Mouse (Mus musculus) midbrain, embryonic 11.5 days (tissue): ENCODE results near the gene Pi4ka. TPM values are rescaled to one million over a fixed set of nuclear protein-coding genes. Genes with fewer than 3 reads are reported as not detected.
A peak's percentile ranks its signal among the peaks of the same experiment; 100 is the strongest.

ENCODE experiments used
- ATAC-seq: fragments of 200-750 bp; cut with Nextera tagmentation; 2 replicates; pipeline ENCODE4 v1.8.0; 2017; ENCODE audit warnings: moderate TSS enrichment, moderate library complexity; ENCODE audit not compliant: low FRiP score
- DNase-seq: peaks from one replicate; pipeline ENCODE4 v3.0.0; 2015; ENCODE audit warnings: low spot score; ENCODE audit errors: missing footprints
- H3K27ac ChIP-seq: fragments of 300-500 bp; sonication (generic); 2 replicates; pipeline ENCODE4 v1.5.1; 2014; ENCODE audit warnings: low read depth, low read length
- H3K27me3 ChIP-seq: fragments of 300-500 bp; sonication (generic); 2 replicates; pipeline ENCODE4 v1.6.1; 2014; ENCODE audit warnings: mild to moderate bottlenecking, low read length, moderate library complexity, mixed read lengths; ENCODE audit not compliant: control insufficient read depth, insufficient read depth
- H3K36me3 ChIP-seq: fragments of 300-500 bp; sonication (generic); 2 replicates; pipeline ENCODE4 v1.6.1; 2014; ENCODE audit warnings: mild to moderate bottlenecking, low read length, moderate library complexity, mixed read lengths; ENCODE audit not compliant: control insufficient read depth, insufficient read depth
- H3K4me1 ChIP-seq: fragments of 300-500 bp; sonication (generic); 2 replicates; pipeline ENCODE4 v1.6.1; 2014; ENCODE audit warnings: low read length; ENCODE audit not compliant: control insufficient read depth, insufficient read depth
- H3K4me2 ChIP-seq: fragments of 300-500 bp; sonication (generic); 2 replicates; pipeline ENCODE4 v1.6.1; 2014; ENCODE audit warnings: mild to moderate bottlenecking, moderate library complexity
- H3K4me3 ChIP-seq: fragments of 300-500 bp; sonication (generic); 2 replicates; pipeline ENCODE4 v1.5.1; 2014; ENCODE audit warnings: low read depth, low read length
- H3K9ac ChIP-seq: fragments of 300-500 bp; sonication (generic); 2 replicates; pipeline ENCODE4 v1.6.1; 2014; ENCODE audit warnings: low read length
- H3K9me3 ChIP-seq: fragments of 300-500 bp; sonication (generic); 2 replicates; pipeline ENCODE4 v1.6.1; 2016; ENCODE audit warnings: low read length; ENCODE audit not compliant: control insufficient read depth
- WGBS: fragments of 180-500 bp; shearing (Covaris S2); extraction: QIAGEN DNeasy Blood & Tissue Kit; methylation state at CpG from one replicate; pipeline ENCODE4 v1.1.7; 2014; 5-methylcytosine and 5-hydroxymethylcytosine counted together
- polyA plus RNA-seq: library from polyadenylated mRNA; unstranded; fragments of >200 nt; fragmentation: Nextera tagmentation; extraction: Ambion mirVana; gene quantifications from 2 replicates; pipeline ENCODE4 v1.2.1, GENCODE M21; 2014

Gene Pi4ka
- polyA plus RNA-seq, 1 experiment from 2014 or later: 40.1 TPM

DNA sequence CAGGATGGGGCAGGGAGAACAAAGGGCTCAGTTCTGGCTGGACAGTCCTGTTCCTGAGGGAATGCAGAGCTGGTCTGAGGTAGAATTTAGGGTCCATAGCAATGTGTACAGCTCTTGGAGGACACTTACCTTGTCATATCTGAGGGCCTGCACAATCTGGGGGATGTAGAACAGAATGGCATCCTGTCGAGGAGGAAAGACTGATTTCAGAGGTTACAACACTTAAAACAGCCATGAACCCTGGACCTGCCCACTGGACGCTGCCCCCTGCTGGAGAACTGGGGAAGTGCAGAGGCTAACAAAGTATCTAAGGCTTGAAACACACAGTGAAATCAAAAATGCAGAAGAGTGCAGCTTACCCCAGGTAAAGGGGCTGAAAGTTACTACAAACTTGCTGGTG is 113.4 kb downstream of the Pi4ka start:
- Histone ChIP-seq H3K36me3 (peaks cover 12% of the 10 kb centered on the region; the same call in 1 of the 2 replicates), H3K27me3 (no peaks in the 10 kb centered on the region), H3K9me3 (no peaks in the 10 kb centered on the region), H3K27ac (no peak overlapping the region), H3K9ac (no peak overlapping the region), H3K4me1 (no peaks in the 10 kb centered on the region), H3K4me3 (no peak overlapping the region), H3K4me2 (no peak overlapping the region)
- DNase-seq (peak; percentile 98), ATAC-seq (peak; percentile 55)
- WGBS: 6% methylated on average over 2 of the region's 2 CpGs

DNA sequence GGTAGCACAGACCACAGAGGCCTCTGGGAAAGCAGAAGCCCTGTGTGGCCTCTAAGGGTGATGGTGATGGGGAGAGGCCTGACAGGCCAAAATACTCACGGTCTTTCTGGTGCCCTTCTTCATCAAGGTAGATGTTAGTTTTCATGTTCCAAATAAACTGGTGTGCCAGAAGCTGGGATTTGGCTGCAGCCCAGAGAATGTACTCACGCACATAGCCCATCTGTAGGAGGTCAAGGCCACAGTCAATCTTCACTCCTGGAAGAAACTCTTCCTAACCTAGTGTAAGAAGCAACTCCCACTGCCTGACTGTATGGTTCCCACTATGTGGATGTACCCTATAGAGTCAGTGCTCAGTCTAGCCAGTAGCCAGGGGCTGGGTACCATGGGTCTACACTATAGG is 115.1 kb downstream of the Pi4ka start:
- no peak overlapping the region for H3K9ac ChIP-seq

DNA sequence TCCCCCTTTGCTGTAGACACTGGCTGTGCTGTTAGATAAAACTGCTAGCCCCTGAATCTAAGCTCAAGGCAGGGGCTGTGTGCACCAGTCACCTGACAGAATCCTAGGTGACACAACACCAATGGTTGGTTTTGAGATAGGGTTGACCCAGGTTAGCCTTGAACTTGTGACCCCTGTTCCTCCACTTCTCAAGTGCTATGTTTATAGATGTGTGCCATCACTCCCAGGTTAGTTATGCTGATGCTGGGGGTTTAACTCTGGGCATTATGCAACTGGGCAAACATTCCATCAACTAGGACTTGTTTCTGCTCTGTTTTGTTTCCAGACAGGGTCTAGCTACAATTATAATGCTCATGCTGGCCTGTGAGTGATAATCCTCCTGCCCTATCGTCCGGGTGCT is 119.0 kb downstream of the Pi4ka start:
- H3K36me3 ChIP-seq: peaks cover 3% of the 10 kb centered on the region; the same call in 1 of the 2 replicates
- H3K9me3 ChIP-seq: no peaks in the 10 kb centered on the region
- 87% methylated on average over 2 of the region's 2 CpGs for WGBS
- no peak overlapping the region for H3K9ac ChIP-seq
- ATAC-seq: no peak
- no peak for DNase-seq
- no peak overlapping the region for H3K27ac ChIP-seq
- no peaks in the 10 kb centered on the region for H3K4me1 ChIP-seq
- H3K4me3 ChIP-seq: no peak overlapping the region
- no peak overlapping the region for H3K4me2 ChIP-seq
- H3K27me3 ChIP-seq: no peaks in the 10 kb centered on the region

More for the DNA sequence above, 115.1 kb downstream of the Pi4ka start:
- peaks cover 9% of the 10 kb centered on the region; the same call in 1 of the 2 replicates for H3K36me3 ChIP-seq
- no peak overlapping the region for H3K27ac ChIP-seq
- 95% methylated on average over 2 of the region's 2 CpGs for WGBS
- no peaks in the 10 kb centered on the region for H3K4me1 ChIP-seq
- H3K4me2 ChIP-seq: no peak overlapping the region
- ATAC-seq (no peak), DNase-seq (no peak)
- H3K4me3 ChIP-seq: no peak overlapping the region
- no peaks in the 10 kb centered on the region for H3K9me3 ChIP-seq
- H3K27me3 ChIP-seq: no peaks in the 10 kb centered on the region

- WGBS: 92% methylated on average over 6 of the region's 6 CpGs
- no peaks in the 10 kb centered on the region for H3K9me3 ChIP-seq
Observed at GRCm38 (mm10) chr16:17283151-17283550, 123.0 kb downstream of the Pi4ka start.

DNA sequence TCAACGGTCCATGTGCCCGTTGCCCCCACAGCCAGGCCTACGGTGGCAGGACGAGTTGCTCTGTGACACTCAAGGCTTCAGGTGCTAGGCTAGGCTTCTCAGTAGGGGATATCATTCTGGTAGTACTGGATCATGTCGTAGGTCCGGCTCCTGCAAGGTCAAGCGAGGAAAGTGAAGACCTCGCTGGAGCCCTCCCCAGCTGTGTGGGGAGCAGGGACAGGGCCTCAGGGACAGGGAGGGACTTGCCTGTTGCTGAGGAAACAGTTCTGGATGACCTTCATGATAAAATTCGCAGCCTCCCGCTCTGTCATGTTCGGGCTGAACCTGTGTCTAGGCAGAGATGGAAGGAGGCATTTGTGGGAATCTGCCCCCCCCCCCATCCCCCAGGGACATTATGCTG is 125.6 kb downstream of the Pi4ka start:
- WGBS: 91% methylated on average over 11 of the region's 11 CpGs
- no peak overlapping the region for H3K4me3 ChIP-seq
- peaks cover 29% of the 10 kb centered on the region for H3K27me3 ChIP-seq
- H3K9ac ChIP-seq: no peak overlapping the region
- DNase-seq: no peak
- H3K4me2 ChIP-seq: no peak overlapping the region
- no peak for ATAC-seq
- H3K9me3 ChIP-seq: no peaks in the 10 kb centered on the region
- H3K36me3 ChIP-seq: 0 out of 2 replicates have a peak, but pooled peaks cover 2% of the 10 kb centered on the region
- H3K27ac ChIP-seq: no peak overlapping the region
- peaks cover 14% of the 10 kb centered on the region for H3K4me1 ChIP-seq

More at GRCm38 (mm10) chr16:17283151-17283550, 123.0 kb downstream of the Pi4ka start:
- Histone ChIP-seq H3K27ac (no peak overlapping the region), H3K36me3 (peaks cover 5% of the 10 kb centered on the region; the same call in 1 of the 2 replicates), H3K4me2 (no peak overlapping the region), H3K9ac (no peak overlapping the region), H3K27me3 (peaks cover 12% of the 10 kb centered on the region), H3K4me1 (no peaks in the 10 kb centered on the region), H3K4me3 (no peak overlapping the region)
- DNase-seq (no peak), ATAC-seq (no peak)

- no peak overlapping the region for H3K27ac ChIP-seq
- ATAC-seq (peak; percentile 45; the same call in 1 of the 2 replicates), DNase-seq (peak; percentile 92)
- H3K9ac ChIP-seq: 0 out of 2 replicates have a peak overlapping the region, but pooled peaks have one; percentile 9
- H3K36me3 ChIP-seq: 0 out of 2 replicates have a peak, but pooled peaks cover 2% of the 10 kb centered on the region
- no peaks in the 10 kb centered on the region for H3K9me3 ChIP-seq
- peaks cover 29% of the 10 kb centered on the region for H3K27me3 ChIP-seq
- H3K4me3 ChIP-seq: peak overlapping the region; percentile 51
- 3% methylated on average over 59 of the region's 61 CpGs for WGBS
- peak overlapping the region; percentile 93 for H3K4me2 ChIP-seq
- peaks cover 14% of the 10 kb centered on the region for H3K4me1 ChIP-seq
Observed at GRCm38 (mm10) chr16:17277342-17278211, 128.5 kb downstream of the Pi4ka start.

GRCm38 (mm10) chr16:17276164-17277151 is 129.7 kb downstream of the Pi4ka start:
- peaks cover 14% of the 10 kb centered on the region for H3K4me1 ChIP-seq
- H3K27me3 ChIP-seq: peaks cover 29% of the 10 kb centered on the region
- ATAC-seq (peak; percentile 91), DNase-seq (peak; percentile 98)
- H3K9ac ChIP-seq: peak overlapping the region; percentile 69
- no peaks in the 10 kb centered on the region for H3K9me3 ChIP-seq
- H3K4me3 ChIP-seq: peak overlapping the region; percentile 51
- under 1% methylated on average over 62 of the region's 62 CpGs for WGBS
- 0 out of 2 replicates have a peak, but pooled peaks cover 2% of the 10 kb centered on the region for H3K36me3 ChIP-seq
- peak overlapping the region; percentile 69; the same call in 1 of the 2 replicates for H3K27ac ChIP-seq
- peak overlapping the region; percentile 93 for H3K4me2 ChIP-seq

DNA sequence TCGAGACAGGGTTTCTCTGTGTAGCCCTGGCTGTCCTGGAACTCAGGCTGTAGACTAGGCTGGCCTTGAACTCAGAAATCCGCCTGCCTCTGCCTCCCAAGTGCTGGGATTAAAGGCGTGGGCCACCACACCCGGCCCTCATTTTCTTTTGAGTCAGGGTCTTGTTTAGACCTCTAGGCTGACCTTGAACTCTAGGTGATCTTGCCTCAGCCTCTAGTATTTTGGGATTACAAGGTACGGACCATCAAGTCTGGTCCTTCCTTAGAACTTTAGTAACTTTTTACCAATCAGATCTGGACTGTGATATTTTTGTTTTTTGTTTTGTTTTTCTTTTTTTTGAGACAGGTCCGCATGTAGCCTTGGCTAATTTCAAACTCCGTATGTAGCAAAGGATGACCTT is 130.4 kb downstream of the Pi4ka start, which contains the start of gene Tmem191c:
TSS of gene Tmem191c (plus strand) at position 357 of the 400 bp plus-strand sequence.
- Histone ChIP-seq H3K4me2 (peak within 1 kb of the TSS; percentile 93), H3K36me3 (no peaks in the 10 kb centered on the region), H3K4me3 (peak within 1 kb of the TSS; percentile 51), H3K9me3 (no peaks in the 10 kb centered on the region), H3K4me1 (peaks cover 14% of the 10 kb centered on the region), H3K27ac (peak within 1 kb of the TSS; percentile 69; the same call in 1 of the 2 replicates), H3K27me3 (peaks cover 29% of the 10 kb centered on the region), H3K9ac (peak within 1 kb of the TSS; percentile 69)
- ATAC-seq (peak; percentile 1; the same call in 1 of the 2 replicates), DNase-seq (no peak)
- 59% methylated on average over 7 of the region's 7 CpGs for WGBS
